Mouse (Mus musculus) left cerebral cortex, adult 9 months (tissue): ENCODE results near the gene Mvp.

Experiments used
- DNase-seq, 2 experiments: peaks; one replicate each; pipeline ENCODE4 v3.0.0; 2022; ENCODE audit warnings: low spot score in 2 of 2

Mvp gene

DNA sequence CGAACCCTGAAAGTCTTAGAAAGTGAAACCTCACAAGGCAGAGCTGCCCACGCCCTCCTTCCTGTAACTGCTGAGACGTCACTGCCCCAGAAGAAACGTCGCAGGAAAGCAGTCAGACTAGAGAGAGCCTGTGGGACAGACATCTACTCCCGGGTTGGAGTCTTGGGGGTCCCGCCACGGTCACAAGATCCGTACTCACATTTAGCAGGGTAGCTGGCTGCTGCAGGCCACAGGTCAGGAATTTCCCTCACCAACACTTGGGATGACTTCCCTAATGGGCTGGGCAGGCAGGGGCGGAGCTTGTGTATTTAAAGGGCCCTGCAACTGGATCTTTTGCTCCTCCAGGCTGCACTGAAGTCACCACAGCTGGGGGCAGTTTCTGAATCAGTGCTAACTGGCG lies at the start of gene Mvp:
Gene Mvp, minus strand, starts transcription at position 302 of the 400 bp plus-strand sequence.
- DNase-seq = no peak

DNA sequence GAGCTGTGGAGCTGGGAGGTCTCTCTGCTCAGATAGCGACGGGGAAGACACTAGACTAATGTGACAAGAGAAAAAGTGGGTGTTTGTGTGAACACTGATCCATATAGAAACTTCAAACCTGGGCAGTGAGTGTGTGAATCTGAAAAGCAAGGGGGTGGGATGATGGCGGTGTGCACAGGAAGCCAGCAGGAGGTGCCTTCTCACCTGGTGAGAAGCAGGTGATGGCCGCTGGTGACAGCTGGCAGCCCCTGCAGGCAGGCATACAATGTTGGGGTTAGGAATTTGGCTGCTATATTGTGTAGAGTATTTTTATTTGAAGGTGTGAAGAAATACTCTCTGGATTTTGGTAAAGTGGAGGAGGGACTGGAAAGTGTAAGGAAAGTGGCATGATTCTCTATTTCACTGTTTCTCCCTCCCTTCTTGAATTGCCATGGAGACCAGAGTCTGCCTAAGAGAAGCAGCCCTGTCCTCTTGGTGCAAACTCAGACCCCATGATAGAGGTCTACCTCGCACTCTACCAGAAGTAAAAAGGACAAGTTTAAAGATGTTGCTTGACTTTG lies 40.7 kb upstream of the Mvp start:
- peak in 1 of 2 experiments; percentile 9 for DNase-seq

DNA sequence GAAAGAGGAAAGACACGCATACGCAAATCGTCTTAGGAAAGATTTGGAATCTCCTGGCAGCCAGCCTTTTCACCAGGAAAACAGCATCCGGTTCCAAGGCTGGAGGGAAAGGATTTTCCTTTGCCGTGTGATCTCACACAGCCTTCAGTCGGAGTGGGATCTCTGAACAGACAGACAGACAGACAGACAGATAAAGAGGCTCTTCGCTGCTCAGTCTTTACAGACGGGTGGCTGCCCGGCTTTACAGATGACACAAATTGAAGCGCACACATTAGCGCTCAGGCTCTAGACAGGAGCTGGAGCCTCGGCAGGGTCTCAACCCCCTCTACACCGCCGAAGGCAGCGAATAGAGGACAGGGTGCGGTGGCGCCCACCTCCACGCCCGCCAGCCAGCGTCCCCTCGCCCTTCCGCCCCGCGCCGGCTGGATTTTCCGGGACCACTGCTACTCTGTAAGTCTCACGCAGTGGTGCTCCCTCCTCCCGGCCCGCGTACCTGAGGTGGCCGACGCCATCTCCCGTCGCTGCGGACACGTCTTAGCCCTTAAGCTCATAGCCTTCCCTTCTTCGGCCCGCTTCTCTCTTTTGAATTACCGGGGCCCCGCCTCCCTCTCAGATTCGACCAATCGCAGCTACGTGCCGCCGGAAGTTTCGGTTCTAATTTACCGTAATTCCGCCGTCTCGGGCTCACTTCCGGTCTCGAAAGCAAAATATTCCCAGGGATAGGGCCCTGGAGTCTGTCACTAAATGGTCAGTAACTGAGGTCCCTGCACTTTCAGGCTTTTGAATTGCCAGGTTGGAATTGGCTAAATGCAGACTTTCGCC lies 27.6 kb upstream of the Mvp start, which contains the start of gene Kif22:
Gene Kif22, minus strand, starts transcription at position 621 of the 822 bp plus-strand sequence.
- DNase-seq = peak in 1 of 2 experiments; percentile 93

DNA sequence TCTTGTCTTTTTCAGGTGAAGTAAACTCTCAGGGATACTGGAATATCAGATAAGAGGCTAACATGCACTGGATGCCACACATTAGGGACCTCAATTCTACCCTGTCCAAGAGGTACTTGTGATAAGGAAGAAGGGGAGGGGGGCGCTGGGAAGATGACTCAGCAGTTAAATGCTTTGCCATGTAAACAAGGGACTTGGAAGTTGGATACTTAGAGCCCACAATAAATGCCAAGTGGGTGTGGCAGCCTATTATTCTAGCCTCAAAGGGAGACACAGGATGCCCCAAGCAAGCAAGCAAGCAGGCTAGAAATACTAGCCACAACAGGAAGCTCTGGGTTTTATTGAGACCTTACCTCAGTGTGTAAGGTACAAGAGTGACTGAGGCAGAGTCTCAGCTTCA lies 16.8 kb upstream of the Mvp start:
- DNase-seq = no peak

DNA sequence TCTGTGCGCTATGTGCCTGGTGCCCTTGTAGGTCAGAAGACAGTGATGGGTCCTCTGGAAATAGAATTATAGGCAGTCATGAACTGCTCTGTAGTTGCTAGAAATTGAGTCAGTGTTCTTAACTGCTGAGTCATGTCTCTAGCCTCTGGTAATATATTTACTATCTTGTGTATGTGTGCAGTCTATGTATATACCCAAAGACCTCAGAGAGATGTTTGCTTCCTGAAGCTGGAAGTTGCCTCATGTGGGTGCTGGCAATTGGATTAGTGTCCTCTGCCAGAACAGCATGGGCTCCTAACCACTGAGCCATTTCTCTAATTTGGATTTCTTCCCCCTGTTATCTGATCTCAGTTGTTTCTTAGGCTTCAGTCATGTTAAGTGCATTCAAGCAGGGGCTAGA lies 15.8 kb upstream of the Mvp start:
- no peak for DNase-seq

DNA sequence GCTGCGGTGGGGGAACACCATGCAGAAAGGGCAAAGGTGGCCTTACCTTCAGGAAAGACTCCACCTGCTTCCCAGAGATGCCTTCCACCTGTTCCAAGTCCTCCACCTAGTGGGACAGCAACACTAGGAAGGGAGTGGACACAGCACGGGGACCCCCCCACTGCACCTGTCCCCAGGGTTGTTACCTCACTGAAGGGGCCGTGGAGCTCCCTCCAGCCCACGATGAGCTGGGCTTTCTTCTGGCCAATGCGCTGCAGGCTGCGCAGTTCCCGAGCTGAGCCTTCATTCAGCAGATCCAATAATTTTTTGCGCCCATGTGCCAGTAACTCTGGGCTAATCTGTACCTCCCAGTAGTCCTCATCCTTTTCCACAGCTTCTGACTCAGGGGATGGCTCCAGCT lies 13.5 kb upstream of the Mvp start:
- DNase-seq = no peak

DNA sequence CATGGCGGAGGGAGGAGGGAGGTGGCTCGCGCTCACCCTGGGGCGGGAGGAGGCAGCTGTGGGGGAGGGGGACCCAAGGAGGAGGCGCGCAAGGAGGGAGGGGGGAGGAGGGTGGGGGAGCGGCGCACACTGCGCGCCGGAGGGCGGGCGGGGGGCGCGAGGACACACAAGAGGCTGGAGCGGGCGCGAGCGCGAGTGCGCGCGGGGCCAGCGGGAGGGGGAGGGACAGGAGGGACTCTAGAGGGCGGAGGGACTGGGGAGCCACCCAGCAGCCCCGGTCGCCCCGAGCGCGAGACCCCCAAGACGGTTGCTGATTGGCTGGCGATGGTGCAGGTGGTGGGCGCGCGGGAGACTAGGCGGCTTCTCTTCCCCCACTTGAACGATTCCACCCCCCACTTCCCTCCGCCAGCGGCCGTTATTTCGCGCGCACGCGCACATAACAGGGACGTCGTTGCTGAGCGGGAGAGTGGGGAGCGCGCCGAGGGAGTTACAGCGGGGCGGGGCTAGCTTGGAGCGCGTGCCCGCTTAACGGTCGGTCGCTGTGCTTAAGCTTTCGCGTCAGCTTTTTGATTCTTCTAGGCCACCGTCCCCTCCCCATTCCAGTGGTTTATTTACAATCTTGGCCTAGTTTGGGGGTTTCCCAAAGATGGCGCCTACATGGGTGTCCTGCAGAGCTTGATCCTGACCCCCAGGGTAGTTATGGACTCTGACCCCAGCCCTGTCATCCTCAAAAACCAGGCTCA lies 12.7 kb upstream of the Mvp start, which contains the start of gene Maz:
Gene Maz, minus strand, starts transcription at position 54 of the 743 bp plus-strand sequence.
- DNase-seq = peak; percentile 98 to 99

DNA sequence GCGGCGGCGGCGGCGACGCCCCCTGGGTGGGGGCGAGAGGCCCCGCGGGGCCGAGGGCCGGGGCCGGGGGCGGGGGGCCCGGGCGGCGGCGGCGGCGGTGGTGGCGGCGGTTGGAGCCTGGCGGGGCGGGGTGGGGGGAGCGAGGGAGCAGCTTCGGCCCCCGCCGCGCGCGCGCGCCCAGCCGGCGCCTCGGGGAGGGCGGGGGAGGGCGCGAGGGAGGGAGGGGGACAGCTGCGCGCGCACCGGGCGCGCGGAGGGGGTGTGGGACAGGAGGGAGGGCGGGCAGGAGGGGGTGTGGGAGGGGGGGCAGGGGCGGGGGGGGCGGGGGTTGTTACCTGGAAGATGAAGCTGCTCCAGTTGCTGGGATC lies 12.2 kb upstream of the Mvp start:
- no peak for DNase-seq

DNA sequence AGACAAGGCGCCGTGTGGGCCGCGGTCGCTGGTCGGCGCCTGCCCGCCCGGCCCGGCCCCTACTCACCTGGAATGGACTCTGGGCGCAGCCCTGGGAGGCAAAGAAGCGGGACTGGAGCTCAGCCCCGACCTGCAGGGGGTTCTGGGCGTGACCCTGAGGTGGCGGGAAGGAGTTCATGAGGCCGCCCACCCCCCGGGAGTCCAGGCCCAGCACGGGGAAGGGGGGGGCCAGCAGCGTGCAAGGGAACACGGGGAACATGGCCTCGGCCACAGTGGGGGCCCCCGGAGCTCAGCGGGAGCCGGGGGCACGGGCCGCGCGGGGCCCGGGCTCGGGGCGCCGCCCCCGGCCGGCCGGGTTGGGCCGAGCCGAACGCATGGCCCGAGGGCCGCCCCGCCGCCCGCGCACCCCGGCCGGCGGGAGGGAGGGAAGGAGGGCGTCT lies 11.8 kb upstream of the Mvp start:
- DNase-seq = no peak

DNA sequence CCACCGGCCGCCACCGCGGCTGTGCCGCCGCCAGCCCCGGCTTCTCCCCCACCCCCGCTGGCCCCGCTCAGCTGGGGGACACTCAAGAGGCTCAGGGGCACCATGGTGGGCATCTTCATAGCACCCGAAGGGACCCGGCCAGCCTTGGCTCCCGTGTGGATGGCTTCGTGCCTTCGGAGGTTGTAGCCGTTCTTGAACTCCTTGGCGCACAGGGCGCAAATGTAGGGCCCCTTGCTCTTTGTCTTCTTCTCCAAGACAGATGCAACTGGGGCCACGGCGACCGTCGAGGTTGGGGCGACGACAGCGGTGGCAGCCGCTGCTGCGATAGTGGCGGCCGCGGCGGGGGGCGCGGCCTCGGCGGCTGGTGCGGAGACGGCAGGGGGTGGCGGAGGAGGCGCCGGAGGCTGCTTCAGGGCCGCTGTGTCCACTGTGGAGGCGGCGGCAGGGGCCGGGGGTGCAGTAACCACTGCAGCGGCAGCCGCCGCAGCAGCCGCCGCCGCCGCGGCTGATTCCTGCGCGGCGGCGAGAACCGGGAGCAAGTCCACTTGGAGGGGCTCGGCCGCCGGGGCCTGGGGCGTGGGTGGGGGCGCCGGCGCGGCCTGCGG lies 11.2 kb upstream of the Mvp start:
- DNase-seq = no peak

DNA sequence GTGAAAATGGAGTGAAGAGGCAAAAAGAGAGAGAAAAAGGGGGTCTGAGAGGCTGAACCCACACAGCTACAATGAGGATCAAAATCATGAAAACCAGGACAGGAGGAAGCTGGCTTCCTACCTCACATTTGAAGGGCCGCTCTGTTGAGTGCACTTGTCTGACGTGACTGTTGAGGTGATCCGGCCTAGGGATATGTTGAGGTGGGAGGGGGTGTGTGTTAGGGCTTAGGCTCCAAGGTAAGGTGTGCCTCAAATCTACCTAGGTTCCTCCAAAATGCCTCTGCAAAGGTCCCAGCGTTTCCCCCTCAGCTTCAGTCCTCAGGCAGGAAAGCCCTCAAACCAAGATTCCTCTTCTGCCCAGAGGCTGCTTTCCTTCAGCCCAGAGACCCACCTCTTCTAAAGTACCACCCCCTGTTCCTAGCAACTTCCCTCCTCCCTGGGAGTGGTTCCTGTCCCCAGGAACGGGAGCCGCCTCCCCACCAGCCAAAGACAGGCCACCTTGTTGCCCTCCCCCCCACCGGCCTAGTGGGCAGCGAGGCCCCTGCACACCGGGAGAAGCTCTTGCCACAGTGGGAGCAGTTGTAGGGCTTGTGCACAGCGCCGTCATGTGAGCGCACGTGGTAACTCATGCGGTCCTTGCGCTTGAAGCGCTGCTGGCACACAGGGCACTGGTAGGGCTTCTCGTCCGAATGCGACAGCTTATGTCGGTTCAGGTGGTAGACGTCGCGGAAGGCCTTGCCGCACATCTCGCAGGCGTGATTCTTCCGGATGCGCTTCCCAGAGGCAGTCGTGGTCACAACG lies 10.5 kb upstream of the Mvp start:
- DNase-seq = peak in 1 of 2 experiments; percentile 84

DNA sequence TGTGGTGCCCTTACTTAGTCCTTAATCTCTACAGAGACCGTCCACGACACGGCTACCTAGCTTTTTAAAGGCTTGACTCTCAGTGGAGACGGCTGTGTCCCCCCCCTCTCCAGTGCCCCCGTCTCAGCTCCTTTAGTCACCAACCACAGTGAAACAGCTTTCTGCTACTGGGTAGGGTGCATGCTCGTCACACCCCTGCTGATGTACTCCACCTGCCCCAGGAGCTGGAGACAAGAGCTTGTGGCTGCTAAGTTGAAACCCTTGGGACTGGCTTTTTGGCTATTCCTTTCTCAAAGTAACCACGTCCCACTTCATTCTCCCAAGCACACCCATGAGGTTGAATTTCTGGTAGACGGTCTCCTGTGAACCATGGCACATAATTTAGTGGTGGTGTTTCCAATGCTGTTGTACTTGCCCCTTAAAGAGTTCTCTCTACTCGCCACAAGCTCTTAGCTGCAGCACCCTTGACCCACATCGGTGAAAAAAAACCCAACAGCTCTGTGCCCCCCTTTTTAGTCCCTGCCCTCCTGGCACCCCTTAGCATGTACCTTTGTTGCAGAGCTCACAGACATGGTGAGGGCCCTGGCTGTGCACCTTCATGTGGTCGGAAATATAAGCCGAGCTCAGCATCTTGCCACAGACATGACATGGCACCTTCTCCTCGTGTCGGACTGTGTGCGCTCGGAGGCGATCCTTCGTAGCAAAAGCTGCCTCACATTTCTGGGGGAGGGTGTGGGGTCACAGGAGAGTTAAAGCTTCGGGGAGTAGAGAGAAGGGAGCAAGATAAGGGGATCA lies 9.7 kb upstream of the Mvp start:
- DNase-seq = no peak

DNA sequence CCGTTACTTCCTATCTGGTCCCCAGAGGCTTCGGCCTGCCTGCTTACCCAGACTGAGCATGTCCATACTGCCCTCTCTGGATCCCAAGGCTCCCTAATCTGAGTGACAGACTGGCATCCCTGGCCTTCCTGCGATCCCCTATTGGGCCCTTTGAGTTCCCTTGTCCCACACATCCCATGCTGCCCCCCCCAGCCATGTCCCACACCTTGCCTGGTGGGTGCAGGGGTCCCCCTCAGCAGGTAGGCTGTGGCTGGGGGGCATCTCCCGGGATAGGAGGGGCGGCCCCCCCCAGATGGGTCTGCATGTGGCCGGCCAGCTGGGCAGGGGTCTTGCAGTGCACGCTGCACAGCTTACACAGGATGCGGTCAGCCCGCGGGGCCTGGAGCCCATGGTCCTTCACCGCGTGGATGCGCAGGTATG lies 8.9 kb upstream of the Mvp start:
- no peak for DNase-seq

DNA sequence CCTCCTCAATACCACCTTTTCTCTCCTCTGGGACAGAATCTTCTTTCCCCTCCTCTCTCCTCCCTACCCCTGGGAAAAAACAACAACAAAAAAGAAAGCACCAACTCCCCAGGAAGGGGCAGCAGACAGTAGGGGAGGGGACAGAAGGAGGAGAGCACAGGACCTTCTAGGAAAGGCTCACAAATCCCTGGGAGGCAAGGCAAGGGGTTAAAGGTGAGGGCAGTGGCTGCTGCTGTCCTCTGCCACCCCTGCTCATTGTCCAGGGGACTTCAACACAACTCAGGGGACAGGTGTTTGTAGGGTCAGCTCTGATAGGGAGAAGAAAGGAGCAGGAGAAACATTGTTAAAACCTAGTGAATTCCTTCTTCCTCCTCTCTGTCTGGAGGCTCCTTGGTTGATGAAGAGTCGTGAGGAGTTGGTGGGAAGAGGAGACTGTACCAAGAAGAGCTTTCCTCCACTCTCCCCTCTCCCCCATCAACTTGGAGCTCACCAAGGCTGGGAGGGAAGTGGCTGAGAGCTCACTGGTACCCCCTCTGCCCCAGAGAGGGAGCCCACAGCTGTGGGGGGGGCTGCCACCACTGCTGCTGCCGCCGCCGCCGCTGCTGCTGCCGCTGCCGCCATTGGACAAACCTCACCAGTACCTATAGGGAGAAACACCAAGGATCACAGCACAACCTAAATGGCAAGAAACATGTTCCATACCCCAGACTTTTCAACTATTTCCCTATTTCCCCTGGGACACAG lies 8.3 kb upstream of the Mvp start:
- no peak for DNase-seq

DNA sequence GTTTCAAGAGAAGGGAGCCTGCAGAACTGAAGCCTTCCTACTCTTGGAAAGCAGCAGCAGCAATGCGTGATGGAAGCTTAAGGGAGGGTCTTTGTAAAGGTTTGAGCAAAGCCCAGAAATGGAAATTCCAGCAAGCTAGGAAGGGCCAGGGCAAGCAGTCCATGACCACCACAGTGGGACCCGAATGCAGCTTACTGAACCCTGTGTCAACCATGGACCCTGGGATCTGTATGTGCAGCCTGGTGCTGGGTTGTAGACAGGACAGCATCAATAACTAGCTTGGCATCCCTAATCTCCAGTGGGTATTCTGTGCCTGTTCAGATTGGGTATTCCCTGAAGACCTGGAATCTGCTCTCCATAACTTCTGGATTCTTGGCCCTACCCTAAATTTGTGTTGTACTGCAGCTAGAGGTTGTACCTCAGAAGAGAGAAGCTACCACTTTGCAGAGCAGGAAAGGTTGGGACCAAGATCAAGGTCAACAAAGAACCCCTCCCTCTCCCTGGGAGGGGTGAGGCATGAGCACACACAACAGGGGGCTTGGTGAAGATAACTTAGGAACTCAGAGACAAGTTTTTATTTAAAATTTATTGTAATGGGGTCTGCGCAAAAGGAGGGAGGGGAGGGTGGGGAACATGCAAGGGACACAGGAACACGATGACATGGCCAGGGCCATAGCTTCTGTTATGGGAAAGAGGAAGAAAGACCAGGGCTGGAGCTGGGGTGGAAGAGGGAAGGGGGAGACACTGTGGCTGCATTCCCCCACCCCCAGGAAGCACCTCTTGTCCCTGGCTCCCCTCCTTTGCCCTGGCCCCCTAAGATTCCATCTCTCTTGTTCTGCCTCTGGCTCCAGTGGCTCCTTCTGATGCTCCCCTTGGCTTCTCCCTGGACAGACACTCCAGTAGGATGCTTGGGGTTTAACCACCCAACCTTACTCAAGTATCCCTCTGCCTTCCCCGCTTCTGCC lies 7.4 kb upstream of the Mvp start:
- DNase-seq = no peak

DNA sequence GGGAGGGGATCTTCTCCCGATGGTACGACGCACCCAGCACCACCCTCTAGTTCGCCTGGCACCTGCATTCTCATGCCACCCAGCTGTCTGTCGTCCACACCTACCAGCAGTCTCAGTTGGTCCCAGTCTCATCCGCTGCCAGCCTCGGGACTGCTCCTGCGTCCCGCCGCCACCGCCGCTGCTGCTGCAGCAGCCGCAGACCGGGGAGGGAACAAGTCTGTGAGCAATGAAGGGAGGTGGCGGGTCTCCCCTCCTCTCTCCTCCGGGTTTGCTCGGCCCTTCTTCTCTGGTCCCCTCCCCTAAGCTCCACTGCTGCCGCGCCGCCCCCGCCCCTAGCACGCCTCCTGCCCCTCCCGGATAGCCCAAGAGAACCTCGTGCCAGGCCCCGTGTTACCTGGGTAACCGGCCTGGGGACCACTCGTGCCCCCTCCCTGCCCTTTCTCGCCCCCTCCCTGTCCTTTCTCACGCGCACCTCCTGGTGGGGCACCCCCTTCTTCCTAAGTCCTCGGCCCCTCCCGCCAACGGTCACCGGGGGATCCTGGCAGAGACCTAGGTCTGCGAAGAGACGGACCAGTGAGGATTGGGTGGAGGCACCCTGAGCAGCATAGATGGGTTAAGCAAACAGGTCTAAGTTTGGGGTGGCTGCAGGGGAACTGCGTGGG lies 6.6 kb upstream of the Mvp start, which contains the start of the genes Gm42742 and Prrt2:
Gene Gm42742, minus strand, starts transcription at position 197 of the 662 bp plus-strand sequence.
Gene Prrt2, minus strand, starts transcription at position 311 of the 662 bp plus-strand sequence.
- peak in 1 of 2 experiments; percentile 74 for DNase-seq

DNA sequence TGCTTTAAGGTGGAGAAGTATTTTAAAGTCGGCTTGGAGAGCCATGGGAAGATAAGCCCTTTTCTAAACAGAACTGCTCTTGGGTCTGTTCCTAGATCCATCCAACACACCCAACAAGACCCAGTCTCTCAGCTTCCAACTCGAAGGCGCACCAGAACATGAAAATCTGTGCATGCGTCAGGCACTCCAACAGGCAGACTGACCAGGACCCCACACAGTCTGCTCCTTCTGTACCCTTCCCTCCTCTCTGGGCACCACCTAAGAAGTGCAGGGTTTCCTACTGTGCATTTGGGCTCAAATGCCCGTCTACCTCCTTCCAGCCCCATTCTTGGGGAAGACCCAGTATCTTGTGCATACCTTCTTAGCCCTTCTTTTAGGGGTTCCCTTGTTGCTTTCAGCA lies 6.1 kb upstream of the Mvp start:
- no peak for DNase-seq

DNA sequence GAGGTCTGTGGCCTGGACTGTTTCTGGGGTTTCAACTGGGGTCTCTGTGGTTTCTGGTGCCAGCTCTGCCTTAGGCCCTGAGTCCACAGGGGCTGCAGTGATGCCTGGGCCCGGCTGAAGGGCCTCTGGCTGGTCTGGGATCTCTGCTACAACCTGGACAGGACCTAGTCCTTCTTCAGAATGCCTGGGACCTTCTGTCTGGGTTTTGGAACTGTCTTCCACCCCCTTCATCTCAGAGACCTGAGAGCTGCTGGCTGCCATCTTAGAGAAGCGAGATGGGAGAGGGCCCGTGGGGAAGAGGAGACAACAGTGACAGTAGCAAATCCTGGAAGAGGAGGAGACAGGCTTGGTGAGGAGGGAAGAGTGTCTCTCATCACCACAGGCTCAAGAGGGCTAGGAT lies 5.6 kb upstream of the Mvp start:
- DNase-seq = no peak
